Mouse (Mus musculus) adipocyte (in vitro differentiated cells): ENCODE data around the gene Sec24b.
A peak's percentile ranks its signal among the peaks of the same experiment; 100 is the strongest.

Source experiments
- DNase-seq: peaks from one replicate; pipeline ENCODE4 v3.0.0-alpha.2; 2016; ENCODE audit warnings: low spot score

Sec24b gene

GRCm38 (mm10) chr3:129976317-129976716, 85.0 kb downstream of the Sec24b start:
- no peak for DNase-seq

- DNase-seq: no peak
Observed at GRCm38 (mm10) chr3:129970529-129971515, 90.5 kb downstream of the Sec24b start.

GRCm38 (mm10) chr3:129969432-129970395, 91.6 kb downstream of the Sec24b start, which contains the start of gene Mcub:
Gene Mcub (minus strand): TSS chr3:129970206.
- no peak for DNase-seq

- DNase-seq: no peak
Observed at GRCm38 (mm10) chr3:129969031-129969430, 92.3 kb downstream of the Sec24b start.

GRCm38 (mm10) chr3:129967874-129968273, 93.5 kb downstream of the Sec24b start:
- no peak for DNase-seq

GRCm38 (mm10) chr3:129964681-129965080, 96.7 kb downstream of the Sec24b start:
- DNase-seq: no peak

GRCm38 (mm10) chr3:129962533-129962932, 98.8 kb downstream of the Sec24b start:
- no peak for DNase-seq

- no peak for DNase-seq
Observed at GRCm38 (mm10) chr3:129953296-129953695, 108.1 kb downstream of the Sec24b start.

GRCm38 (mm10) chr3:129949158-129949773, 112.1 kb downstream of the Sec24b start:
- no peak for DNase-seq

- no peak for DNase-seq
Observed at GRCm38 (mm10) chr3:129948359-129948758, 113.0 kb downstream of the Sec24b start.

- no peak for DNase-seq
Observed at GRCm38 (mm10) chr3:129946217-129946914, 115.0 kb downstream of the Sec24b start.

GRCm38 (mm10) chr3:129943813-129944212, 117.5 kb downstream of the Sec24b start:
- no peak for DNase-seq

- DNase-seq: no peak
Observed at GRCm38 (mm10) chr3:129941291-129941690, 120.1 kb downstream of the Sec24b start.

GRCm38 (mm10) chr3:129940780-129941179, 120.6 kb downstream of the Sec24b start:
- no peak for DNase-seq

GRCm38 (mm10) chr3:129939058-129939457, 122.3 kb downstream of the Sec24b start:
- no peak for DNase-seq

GRCm38 (mm10) chr3:129937848-129938247, 123.5 kb downstream of the Sec24b start:
- DNase-seq: peak; percentile 81

GRCm38 (mm10) chr3:129936561-129936960, 124.8 kb downstream of the Sec24b start:
- peak; percentile 19 for DNase-seq
